Comparison of ENCODE assay signal across 10 mouse cellular contexts in the genomic region with DNA sequence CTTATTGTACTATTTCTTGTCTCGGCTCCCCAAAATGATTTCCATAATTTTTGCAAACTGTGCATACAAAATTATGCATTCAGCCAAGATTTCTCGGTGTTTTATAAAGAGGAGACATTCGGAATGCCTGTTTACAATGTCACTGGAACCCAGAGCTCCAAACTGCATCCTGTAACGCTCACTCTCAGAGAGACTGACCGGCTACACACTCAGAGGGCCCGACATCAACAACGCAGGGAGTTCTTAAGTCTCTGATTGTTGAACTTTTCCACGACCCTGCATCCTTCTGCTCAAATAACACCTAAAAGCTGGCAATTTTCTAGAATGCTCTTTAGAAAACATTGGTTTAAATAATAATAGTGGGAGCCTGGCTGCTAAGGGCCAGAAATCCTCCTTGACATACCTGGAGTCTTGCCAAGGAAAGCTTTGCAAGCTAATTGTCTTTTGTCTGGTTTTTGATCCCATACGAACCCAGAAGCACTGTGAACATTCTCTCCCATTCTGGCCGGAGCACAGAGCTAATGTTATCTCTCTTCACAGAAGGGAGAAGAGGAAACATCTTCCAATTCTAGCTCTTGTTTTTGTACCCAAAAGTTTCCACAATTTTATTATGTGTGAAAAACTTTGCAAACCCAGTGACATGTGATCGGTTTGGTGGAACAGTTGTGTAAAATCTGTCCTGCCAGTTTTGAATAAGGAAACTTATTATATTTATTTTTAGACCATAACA. TPM values are rescaled to one million over a fixed set of nuclear protein-coding genes. Genes with fewer than 3 reads are reported as not detected.
DNase-seq lines count a peak whose midpoint lies in the region; ATAC-seq lines count a peak whose summit lies in the region.
"Had no signal": no experiment of that assay in that cellular context is flagged by ENCODE, and none has a peak within 500 bp of the region (broad histone marks: within the 10 kb centered on the region; RNA-seq: fewer than 3 reads in every experiment).

No protein-coding gene starts in this region.

- 44% methylated on average over 11 of the region's 11 CpGs for WGBS in midbrain, embryonic 14.5 days
- 54% methylated on average over 11 of the region's 11 CpGs for WGBS in midbrain, embryonic 13.5 days
- 36% methylated on average over 11 of the region's 11 CpGs for WGBS in heart, embryonic 16.5 days
- 55% methylated on average over 11 of the region's 11 CpGs for WGBS in neural tube, embryonic 15.5 days

- no peaks in the 10 kb centered on the region for H3K4me1 ChIP-seq in midbrain, embryonic 14.5 days (ENCODE audit: control insufficient read depth, insufficient read depth, low read length)
- H3K4me1 ChIP-seq in midbrain, embryonic 13.5 days (replicated peaks), result peaks cover 10% of the 10 kb centered on the region; the same call in 1 of the 2 replicates
- peaks cover 11% of the 10 kb centered on the region for H3K4me1 ChIP-seq in heart, embryonic 16.5 days (ENCODE audit: control insufficient read depth, insufficient read depth, low read length)
- no peaks in the 10 kb centered on the region for H3K4me1 ChIP-seq in neural tube, embryonic 15.5 days

- peak; percentile 57 for DNase-seq in heart, adult 8-10 months (ENCODE audit: low spot score)
- DNase-seq in heart, postnatal 14 days, result no peak
- peak; percentile 72 for DNase-seq in midbrain, embryonic 14.5 days
- DNase-seq in urinary bladder, postnatal 36 days (ENCODE audit: low spot score in 2 of 2), result no peak
- DNase-seq: cerebellum, postnatal 36 days; right cerebral cortex, adult 18-20 months had no signal

- H3K9me3 ChIP-seq in midbrain, embryonic 14.5 days (ENCODE audit: control insufficient read depth, low read length), result no peaks in the 10 kb centered on the region
- H3K9me3 ChIP-seq in midbrain, embryonic 13.5 days, result no peaks in the 10 kb centered on the region
- H3K9me3 ChIP-seq in heart, embryonic 16.5 days (replicated peaks; ENCODE audit: control insufficient read depth, low read length), result no peaks in the 10 kb centered on the region
- H3K9me3 ChIP-seq in neural tube, embryonic 15.5 days (replicated peaks), result no peaks in the 10 kb centered on the region

- 0 out of 2 replicates have a peak overlapping the region, but pooled peaks have one; percentile 55 for H3K27ac ChIP-seq in midbrain, embryonic 14.5 days (replicated peaks; ENCODE audit: low read depth, low read length)
- H3K27ac ChIP-seq in midbrain, embryonic 13.5 days, result no peak overlapping the region
- H3K27ac ChIP-seq in heart, embryonic 16.5 days (ENCODE audit: low read length), result peak overlapping the region; percentile 66
- peak overlapping the region; percentile 35; the same call in 1 of the 2 replicates for H3K27ac ChIP-seq in neural tube, embryonic 15.5 days (replicated peaks)

- no peak overlapping the region for H3K4me3 ChIP-seq in midbrain, embryonic 14.5 days (replicated peaks; ENCODE audit: low read depth, low read length)
- H3K4me3 ChIP-seq in midbrain, embryonic 13.5 days (replicated peaks), result no peak overlapping the region
- no peak overlapping the region for H3K4me3 ChIP-seq in heart, embryonic 16.5 days (ENCODE audit: low read length)
- no peak overlapping the region for H3K4me3 ChIP-seq in neural tube, embryonic 15.5 days (replicated peaks)
- H3K4me3 ChIP-seq: myocyte had no signal

- no peaks in the 10 kb centered on the region for H3K36me3 ChIP-seq in midbrain, embryonic 14.5 days (ENCODE audit: control insufficient read depth, insufficient read depth, low read length)
- H3K36me3 ChIP-seq in midbrain, embryonic 13.5 days, result no peaks in the 10 kb centered on the region
- no peaks in the 10 kb centered on the region for H3K36me3 ChIP-seq in heart, embryonic 16.5 days (ENCODE audit: control insufficient read depth, insufficient read depth)
- no peaks in the 10 kb centered on the region for H3K36me3 ChIP-seq in neural tube, embryonic 15.5 days

- intact Hi-C loops in heart, postnatal 14 days (cut with DNase I), result no loop called here

- no peak overlapping the region for H3K4me2 ChIP-seq in midbrain, embryonic 14.5 days (ENCODE audit: low read length)
- no peak overlapping the region for H3K4me2 ChIP-seq in midbrain, embryonic 13.5 days (replicated peaks)
- no peak overlapping the region for H3K4me2 ChIP-seq in heart, embryonic 16.5 days (ENCODE audit: low read depth, low read length)
- H3K4me2 ChIP-seq in neural tube, embryonic 15.5 days, result no peak overlapping the region

- no peak for ATAC-seq in midbrain, embryonic 14.5 days (ENCODE audit: low FRiP score, low TSS enrichment)
- no peak for ATAC-seq in midbrain, embryonic 13.5 days
- ATAC-seq in heart, embryonic 16.5 days (replicated peaks; ENCODE audit: extremely low read depth, insufficient read depth, low FRiP score), result peak; percentile 76
- ATAC-seq in neural tube, embryonic 15.5 days (ENCODE audit: low FRiP score), result no peak

- no peak overlapping the region for H3K9ac ChIP-seq in midbrain, embryonic 14.5 days (replicated peaks; ENCODE audit: low read length)
- H3K9ac ChIP-seq in midbrain, embryonic 13.5 days (replicated peaks), result no peak overlapping the region
- H3K9ac ChIP-seq in heart, embryonic 16.5 days (ENCODE audit: low read length), result no peak overlapping the region
- H3K9ac ChIP-seq in neural tube, embryonic 15.5 days (replicated peaks), result no peak overlapping the region

- H3K27me3 ChIP-seq in midbrain, embryonic 14.5 days (ENCODE audit: control insufficient read depth, insufficient read depth, low read length), result no peaks in the 10 kb centered on the region
- no peaks in the 10 kb centered on the region for H3K27me3 ChIP-seq in midbrain, embryonic 13.5 days
- no peaks in the 10 kb centered on the region for H3K27me3 ChIP-seq in heart, embryonic 16.5 days (ENCODE audit: control insufficient read depth, insufficient read depth, low read length)
- H3K27me3 ChIP-seq in neural tube, embryonic 15.5 days (replicated peaks), result no peaks in the 10 kb centered on the region

RNA-seq across cellular contexts. Expression of gene Wipf3, which starts 30.0 kb away (rescaled TPM):
- total RNA-seq in heart, adult 8-10 months (2022), result 10 to 100 TPM; 28.5 to 45.5 (median 37.8) TPM
- 10 to 100 TPM; 20.9 to 25.7 TPM for total RNA-seq in heart, postnatal 14 days (2021)
- 4.8 and 5.0 TPM in 2 replicates for polyA plus RNA-seq in midbrain, embryonic 14.5 days (2014; fragmentation: Nextera tagmentation; extraction: Ambion mirVana)
- 2.8 and 3.0 TPM in 2 replicates for polyA plus RNA-seq in midbrain, embryonic 13.5 days (2015; fragmentation: Nextera tagmentation; extraction: Ambion mirVana)
- 2.8 and 3.6 TPM in 2 replicates for polyA plus RNA-seq in heart, embryonic 16.5 days (2015; fragmentation: Nextera tagmentation; extraction: Ambion mirVana)
- 1.8 and 2.6 TPM in 2 replicates for polyA plus RNA-seq in neural tube, embryonic 15.5 days (2015; fragmentation: Nextera tagmentation; extraction: Ambion mirVana)

Comparison
In these comparisons a context has a peak if more than half of its experiments do, and no peak if none do; other contexts are left out.
1. DNase-seq: peak in heart, adult 8-10 months (single experiment) and midbrain, embryonic 14.5 days (single experiment); none in heart, postnatal 14 days (0 of 2) and urinary bladder, postnatal 36 days (0 of 2).